Mouse (Mus musculus) kidney, adult 2 months (tissue): Measurements from ENCODE around the gene Mmp21.
A peak's percentile ranks its signal among the peaks of the same experiment; 100 is the strongest.

Source experiments
- CTCF ChIP-seq: fragments of 200-500 bp; conservative IDR thresholded peaks from 2 replicates; pipeline ENCODE4 v1.5.1; 2011; ENCODE audit warnings: low read depth, mild to moderate bottlenecking, control low read depth, low read length, moderate library complexity, mixed read lengths; ENCODE audit not compliant: insufficient read depth, insufficient read length
- POLR2A ChIP-seq: fragments of 200-500 bp; IDR thresholded peaks from one replicate; pipeline ENCODE4 v1.6.1; 2011; ENCODE audit warnings: low read depth, low read length, control low read depth

DNA sequence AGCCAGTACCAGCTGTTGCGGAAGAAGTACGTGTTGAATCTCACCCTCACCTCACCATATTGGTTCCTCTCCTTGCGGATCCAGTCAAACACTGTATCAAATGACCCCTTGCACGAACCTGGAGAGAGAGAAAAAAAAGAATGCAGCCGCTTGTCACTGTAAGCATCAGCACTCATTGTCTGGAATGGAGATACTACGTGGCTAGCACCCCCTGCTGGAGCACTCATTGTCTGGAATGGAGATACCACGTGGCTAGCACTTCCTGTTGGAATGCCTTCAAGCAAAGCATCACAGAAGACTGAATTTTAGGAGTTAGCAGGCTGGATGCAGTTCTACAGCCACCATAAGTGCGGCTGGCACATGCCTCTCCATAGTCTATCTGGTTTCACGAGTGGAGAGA lies 3.9 kb downstream of the Mmp21 start:
- TF ChIP-seq POLR2A (no peak), CTCF (peak; percentile 38)
